Mouse (Mus musculus): ENCODE results near the gene Anks1. TPM values are rescaled to one million over a fixed set of nuclear protein-coding genes. Genes with fewer than 3 reads are reported as not detected.
A peak's percentile ranks its signal among the peaks of the same experiment; 100 is the strongest.

The Anks1 gene
- total RNA-seq, 1 experiment, result 20.9 TPM

GRCm38 (mm10) chr17:27938121-27938754 lies 29.1 kb downstream of the Anks1 start:
- no peak for TF ChIP-seq HCFC1 (IDR thresholded peaks at IDR 0.05; ENCODE audit: borderline replicate concordance, insufficient read depth, low read length)
- no peak for TF ChIP-seq ZNF384 (IDR thresholded peaks at IDR 0.05; ENCODE audit: low read depth, low read length)
- no peak for TF ChIP-seq MAFK (IDR thresholded peaks at IDR 0.05; ENCODE audit: insufficient read depth, low read depth, low read length)
- no peak for TF ChIP-seq ZC3H11A (IDR thresholded peaks at IDR 0.05; ENCODE audit: borderline replicate concordance, low read depth, low read length)
- TF ChIP-seq CHD2 (IDR thresholded peaks at IDR 0.05; ENCODE audit: low read depth, low read length), result no peak
- in situ Hi-C loops (cut with MboI; ENCODE audit: low sequenced_read_pairs in 2 of 2, unreplicated experiment in 2 of 2), result no loop called here
- H3K4me3 ChIP-seq (ENCODE audit: insufficient read depth in 1 of 2, low read depth in 1 of 2, low read length in 2 of 2, poor library complexity in 1 of 2, severe bottlenecking in 1 of 2), result no peak overlapping the region
- H3K9me3 ChIP-seq (ENCODE audit: control insufficient read depth, insufficient read depth, low read depth, low read length), result no peaks in the 10 kb centered on the region
- no peak for DNase-seq (ENCODE audit: low read depth, low spot score)
- no peaks in the 10 kb centered on the region for H3K36me3 ChIP-seq (ENCODE audit: control insufficient read depth, insufficient read depth, low read length, poor library complexity, severe bottlenecking)
- no peak overlapping the region for H3K27ac ChIP-seq (ENCODE audit: insufficient read depth, low read depth, low read length, poor library complexity, severe bottlenecking)
- peaks cover 9 to 42% of the 10 kb centered on the region in 2 experiments for H3K4me1 ChIP-seq (ENCODE audit: control insufficient read depth in 2 of 2, insufficient read depth in 2 of 2, low read length in 2 of 2, poor library complexity in 1 of 2)
- H3K9ac ChIP-seq (ENCODE audit: insufficient read depth, low read depth, low read length, poor library complexity, severe bottlenecking), result no peak overlapping the region

- Histone ChIP-seq H3K9me3 (ENCODE audit: control insufficient read depth, insufficient read depth, low read depth, low read length) (no peaks in the 10 kb centered on the region), H3K9ac (ENCODE audit: insufficient read depth, low read depth, low read length, poor library complexity, severe bottlenecking) (no peak overlapping the region), H3K36me3 (ENCODE audit: control insufficient read depth, insufficient read depth, low read length, poor library complexity, severe bottlenecking) (no peaks in the 10 kb centered on the region), H3K4me3 (ENCODE audit: insufficient read depth in 1 of 2, low read depth in 1 of 2, low read length in 2 of 2, poor library complexity in 1 of 2, severe bottlenecking in 1 of 2) (no peak overlapping the region), H3K27ac (ENCODE audit: insufficient read depth, low read depth, low read length, poor library complexity, severe bottlenecking) (no peak overlapping the region), H3K4me1 (ENCODE audit: control insufficient read depth in 2 of 2, insufficient read depth in 2 of 2, low read length in 2 of 2, poor library complexity in 1 of 2) (peaks cover 9 to 42% of the 10 kb centered on the region in 2 experiments)
- TF ChIP-seq MAFK (IDR thresholded peaks at IDR 0.05; ENCODE audit: insufficient read depth, low read depth, low read length) (no peak), HCFC1 (IDR thresholded peaks at IDR 0.05; ENCODE audit: borderline replicate concordance, insufficient read depth, low read length) (no peak), CHD2 (IDR thresholded peaks at IDR 0.05; ENCODE audit: low read depth, low read length) (no peak), ZNF384 (IDR thresholded peaks at IDR 0.05; ENCODE audit: low read depth, low read length) (no peak), ZC3H11A (IDR thresholded peaks at IDR 0.05; ENCODE audit: borderline replicate concordance, low read depth, low read length) (no peak)
- in situ Hi-C loops (cut with MboI; ENCODE audit: low sequenced_read_pairs in 2 of 2, unreplicated experiment in 2 of 2), result no loop called here
- no peak for DNase-seq (ENCODE audit: low read depth, low spot score)
Observed at GRCm38 (mm10) chr17:27939028-27939427, 29.9 kb downstream of the Anks1 start.

- Histone ChIP-seq H3K4me1 (ENCODE audit: control insufficient read depth in 2 of 2, insufficient read depth in 2 of 2, low read length in 2 of 2, poor library complexity in 1 of 2) (peaks cover 9 to 41% of the 10 kb centered on the region in 2 experiments), H3K27ac (ENCODE audit: insufficient read depth, low read depth, low read length, poor library complexity, severe bottlenecking) (peak overlapping the region; percentile 63; the same call in 1 of the 2 replicates), H3K9ac (ENCODE audit: insufficient read depth, low read depth, low read length, poor library complexity, severe bottlenecking) (no peak overlapping the region), H3K36me3 (ENCODE audit: control insufficient read depth, insufficient read depth, low read length, poor library complexity, severe bottlenecking) (no peaks in the 10 kb centered on the region), H3K9me3 (ENCODE audit: control insufficient read depth, insufficient read depth, low read depth, low read length) (no peaks in the 10 kb centered on the region), H3K4me3 (ENCODE audit: insufficient read depth in 1 of 2, low read depth in 1 of 2, low read length in 2 of 2, poor library complexity in 1 of 2, severe bottlenecking in 1 of 2) (no peak overlapping the region)
- DNase-seq (ENCODE audit: low read depth, low spot score), result peak; percentile 52
- no peak for TF ChIP-seq CHD2 (IDR thresholded peaks at IDR 0.05; ENCODE audit: low read depth, low read length)
- no peak for TF ChIP-seq ZC3H11A (IDR thresholded peaks at IDR 0.05; ENCODE audit: borderline replicate concordance, low read depth, low read length)
- no peak for TF ChIP-seq MAFK (IDR thresholded peaks at IDR 0.05; ENCODE audit: insufficient read depth, low read depth, low read length)
- TF ChIP-seq ZNF384 (IDR thresholded peaks at IDR 0.05; ENCODE audit: low read depth, low read length), result no peak
- TF ChIP-seq HCFC1 (IDR thresholded peaks at IDR 0.05; ENCODE audit: borderline replicate concordance, insufficient read depth, low read length), result no peak
- in situ Hi-C loops (cut with MboI; ENCODE audit: low sequenced_read_pairs in 2 of 2, unreplicated experiment in 2 of 2), result no loop called here
Observed at GRCm38 (mm10) chr17:27940352-27940751, 31.2 kb downstream of the Anks1 start.

- no peak for DNase-seq (ENCODE audit: low read depth, low spot score)
- Histone ChIP-seq H3K36me3 (ENCODE audit: control insufficient read depth, insufficient read depth, low read length, poor library complexity, severe bottlenecking) (no peaks in the 10 kb centered on the region), H3K27ac (ENCODE audit: insufficient read depth, low read depth, low read length, poor library complexity, severe bottlenecking) (peak overlapping the region; percentile 24; the same call in 1 of the 2 replicates), H3K9ac (ENCODE audit: insufficient read depth, low read depth, low read length, poor library complexity, severe bottlenecking) (no peak overlapping the region), H3K4me1 (ENCODE audit: control insufficient read depth in 2 of 2, insufficient read depth in 2 of 2, low read length in 2 of 2, poor library complexity in 1 of 2) (peaks cover 9 to 38% of the 10 kb centered on the region in 2 experiments), H3K9me3 (ENCODE audit: control insufficient read depth, insufficient read depth, low read depth, low read length) (no peaks in the 10 kb centered on the region), H3K4me3 (ENCODE audit: insufficient read depth in 1 of 2, low read depth in 1 of 2, low read length in 2 of 2, poor library complexity in 1 of 2, severe bottlenecking in 1 of 2) (no peak overlapping the region)
- TF ChIP-seq HCFC1 (IDR thresholded peaks at IDR 0.05; ENCODE audit: borderline replicate concordance, insufficient read depth, low read length) (no peak), ZC3H11A (IDR thresholded peaks at IDR 0.05; ENCODE audit: borderline replicate concordance, low read depth, low read length) (no peak)
- in situ Hi-C loops (cut with MboI; ENCODE audit: low sequenced_read_pairs in 2 of 2, unreplicated experiment in 2 of 2), result no loop called here
Observed at GRCm38 (mm10) chr17:27941178-27941577, 32.1 kb downstream of the Anks1 start.
